12 mouse cellular contexts compared by ENCODE assay signal in the genomic region with DNA sequence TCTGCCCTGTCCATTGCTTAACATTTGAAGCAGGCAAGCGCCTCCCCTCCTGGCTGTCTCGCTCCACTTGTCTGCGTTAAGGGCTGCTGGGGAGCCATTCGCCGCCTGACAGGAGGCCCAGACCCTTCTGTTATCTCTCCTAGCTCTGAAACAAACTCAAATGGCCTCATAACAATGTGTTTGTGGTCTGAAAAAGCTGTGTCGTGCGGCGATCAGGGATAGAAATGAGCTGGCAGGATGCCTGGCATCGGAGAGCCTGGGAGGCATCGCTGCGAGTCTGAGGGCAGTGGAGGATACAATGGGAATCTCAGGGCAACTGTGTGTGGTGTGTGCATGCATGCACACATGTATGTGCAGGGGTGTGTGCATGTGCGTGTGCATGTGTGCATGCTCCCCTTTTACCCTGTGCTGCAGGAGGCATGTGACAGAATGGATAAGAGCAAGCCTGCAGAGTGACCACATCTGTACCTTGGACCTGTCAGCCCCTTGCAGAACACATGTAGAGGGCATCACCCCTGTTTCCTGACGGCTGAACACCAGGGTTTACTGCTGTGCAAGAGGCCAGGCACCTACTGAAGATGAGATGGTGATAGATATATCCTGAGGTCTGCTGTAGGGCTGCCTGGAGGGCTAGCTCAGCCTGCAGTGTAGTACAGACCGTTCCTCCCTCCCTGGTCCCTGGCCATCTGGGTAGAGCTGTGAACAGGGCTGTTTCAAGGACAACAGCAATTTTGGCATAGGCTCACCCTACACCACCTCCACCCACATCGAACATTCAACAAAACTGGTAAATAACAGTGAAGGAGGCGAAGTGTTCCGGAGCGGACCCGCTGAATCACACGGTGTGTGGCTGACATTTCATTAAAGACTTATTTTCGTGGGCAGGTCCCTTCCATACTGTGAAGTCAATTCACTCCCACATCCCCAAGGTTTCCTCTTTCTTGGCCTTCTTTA. TPM values are rescaled to one million over a fixed set of nuclear protein-coding genes. Genes with fewer than 3 reads are reported as not detected.
DNase-seq lines count a peak whose midpoint lies in the region; ATAC-seq and TF ChIP-seq lines count a peak whose summit lies in the region.
"Had no signal": no experiment of that assay in that cellular context is flagged by ENCODE, and none has a peak within 500 bp of the region (broad histone marks: within the 10 kb centered on the region; RNA-seq: fewer than 3 reads in every experiment).

No protein-coding gene starts in this region.

- H3K9ac ChIP-seq in midbrain, postnatal 0 days (replicated peaks; ENCODE audit: low read length, poor library complexity, severe bottlenecking) = no peak overlapping the region

- no peak overlapping the region for H3K4me3 ChIP-seq in heart, embryonic 10.5 days
- no peak overlapping the region for H3K4me3 ChIP-seq in left cerebral cortex, adult 2 months
- H3K4me3 ChIP-seq in midbrain, postnatal 0 days (ENCODE audit: low read depth, low read length) = no peak overlapping the region
- H3K4me3 ChIP-seq: embryonic facial prominence, embryonic 10.5 days had no signal

- H3K27me3 ChIP-seq in heart, embryonic 10.5 days (ENCODE audit: insufficient read depth, poor library complexity, severe bottlenecking) = no peaks in the 10 kb centered on the region
- H3K27me3 ChIP-seq in midbrain, postnatal 0 days (ENCODE audit: insufficient read depth, low read length) = no peaks in the 10 kb centered on the region

- peaks cover 26% of the 10 kb centered on the region for H3K36me3 ChIP-seq in heart, embryonic 10.5 days
- no peaks in the 10 kb centered on the region for H3K36me3 ChIP-seq in midbrain, postnatal 0 days (ENCODE audit: insufficient read depth, low read length)

- no peak for TF ChIP-seq POLR2A in brain, embryonic 14.5 days (IDR thresholded peaks at IDR 0.05; ENCODE audit: borderline replicate concordance, extremely low read depth, insufficient read depth, insufficient read length, poor library complexity, severe bottlenecking)

- intact Hi-C loops in left cerebral cortex, adult 2 months (cut with DNase I) = no loop called here

- TF ChIP-seq CTCF in left cerebral cortex, adult 2 months (IDR thresholded peaks at IDR 0.05) = no peak
- TF ChIP-seq CTCF in brain, embryonic 14.5 days (IDR thresholded peaks at IDR 0.05; ENCODE audit: borderline replicate concordance, extremely low read depth, insufficient read depth, insufficient read length) = no peak
- TF ChIP-seq CTCF in midbrain, postnatal 0 days (IDR thresholded peaks at IDR 0.05) = no peak

- H3K27ac ChIP-seq in heart, embryonic 10.5 days = peak overlapping the region; percentile 59
- peak overlapping the region; percentile 15; the same call in 1 of the 2 replicates for H3K27ac ChIP-seq in left cerebral cortex, adult 2 months
- peak overlapping the region; percentile 32; the same call in 1 of the 2 replicates for H3K27ac ChIP-seq in midbrain, postnatal 0 days (ENCODE audit: low read depth, low read length)
- H3K27ac ChIP-seq: embryonic facial prominence, embryonic 10.5 days had no signal

- no peak overlapping the region for H3K4me2 ChIP-seq in midbrain, postnatal 0 days (ENCODE audit: low read depth, low read length, poor library complexity, severe bottlenecking)

- no peaks in the 10 kb centered on the region for H3K9me3 ChIP-seq in heart, embryonic 10.5 days
- no peaks in the 10 kb centered on the region for H3K9me3 ChIP-seq in midbrain, postnatal 0 days (ENCODE audit: low read length)
- H3K9me3 ChIP-seq: embryonic facial prominence, embryonic 10.5 days had no signal

- no peak for ATAC-seq in midbrain, postnatal 0 days (ENCODE audit: low FRiP score)
- ATAC-seq: CD4-positive, CD25-positive, alpha-beta regulatory T cell, adult 4 months had no signal

- DNase-seq in heart, embryonic 10.5 days (ENCODE audit: low spot score) = no peak
- no peak for DNase-seq in heart, adult 9 months (ENCODE audit: low spot score in 2 of 2)
- DNase-seq in left cerebral cortex, adult 2 months (ENCODE audit: extremely low spot score in 1 of 2, low spot score in 2 of 2) = no peak
- no peak for DNase-seq in left cerebral cortex, adult 11 months (ENCODE audit: low spot score)
- DNase-seq in brain, embryonic 14.5 days (ENCODE audit: low read depth) = peak; percentile 76
- DNase-seq in midbrain, postnatal 0 days (ENCODE audit: low spot score) = no peak
- no peak for DNase-seq in embryo, embryonic 9.5 days (ENCODE audit: extremely low spot score)
- no peak for DNase-seq in gastrocnemius, postnatal 4 days (ENCODE audit: low spot score in 2 of 2)
- DNase-seq: lung, postnatal 4 days; thymus, adult 18-20 months had no signal

- WGBS in heart, embryonic 10.5 days = 59% methylated on average over 21 of the region's 21 CpGs
- WGBS in midbrain, postnatal 0 days = 64% methylated on average over 21 of the region's 21 CpGs

- H3K4me1 ChIP-seq in heart, embryonic 10.5 days = peaks cover 76% of the 10 kb centered on the region
- no peaks in the 10 kb centered on the region for H3K4me1 ChIP-seq in midbrain, postnatal 0 days (ENCODE audit: insufficient read depth, low read length)

RNA-seq across cellular contexts. Expression of a gene that starts 54.9 kb away (rescaled TPM):
- 94.7 and 103 TPM in 2 replicates for polyA plus RNA-seq in heart, embryonic 10.5 days (2016; fragmentation: Nextera tagmentation; extraction: Ambion mirVana)
- 100 to 1,000 TPM; 100 to 102 TPM for total RNA-seq in left cerebral cortex, adult 2 months (2021)
- polyA plus RNA-seq in brain, embryonic 14.5 days (2012; rRNA removed) = 99.2 and 170 TPM in 2 replicates
- total RNA-seq in midbrain, postnatal 0 days (2014; rRNA removed) = 127 and 131 TPM in 2 replicates
- 95.8 and 99.6 TPM in 2 replicates for polyA plus RNA-seq in midbrain, postnatal 0 days (2015; fragmentation: Nextera tagmentation; extraction: Ambion mirVana)
- 10 to 100 TPM; 66.2 to 68.9 TPM for total RNA-seq in gastrocnemius, postnatal 4 days (2021)
